Mouse (Mus musculus) large intestine, adult 2 months (tissue): ENCODE measurements at regions not wholly inside any gene's neighbourhood (a gene's known extent, or its start where the extent isn't known, plus 50 kb on each side); places are given as distances from the start of the nearest gene placed in this dataset.

Source experiments
- DNase-seq: peaks from one replicate; pipeline ENCODE4 v3.0.0-alpha.2; 2012; ENCODE audit warnings: low read depth, low spot score
- WGBS: fragments of 180-500 bp; shearing (Covaris S2); methylation state at CpG from one replicate; pipeline ENCODE4 v1.1.7; 2018; 5-methylcytosine and 5-hydroxymethylcytosine counted together

GRCm38 (mm10) chr4:150730061-150730812, 78.3 kb upstream of the Slc45a1 start:
- no peak for DNase-seq
- WGBS: 15% methylated on average over 12 of the region's 12 CpGs

GRCm38 (mm10) chr4:150726539-150726938, 74.6 kb upstream of the Slc45a1 start:
- no peak for DNase-seq
- 67% methylated on average over 4 of the region's 4 CpGs for WGBS

- no peak for DNase-seq
- 77% methylated on average over 3 of the region's 3 CpGs for WGBS
These were observed 74.1 kb upstream of the Slc45a1 start for GRCm38 (mm10) chr4:150726136-150726480.

- DNase-seq: no peak
- 59% methylated on average over 17 of the region's 17 CpGs for WGBS
These were observed 73.6 kb upstream of the Slc45a1 start for GRCm38 (mm10) chr4:150725443-150726135.

GRCm38 (mm10) chr4:150724823-150725222, 72.8 kb upstream of the Slc45a1 start:
- no peak for DNase-seq
- WGBS: 21% methylated on average over 11 of the region's 11 CpGs

DNA sequence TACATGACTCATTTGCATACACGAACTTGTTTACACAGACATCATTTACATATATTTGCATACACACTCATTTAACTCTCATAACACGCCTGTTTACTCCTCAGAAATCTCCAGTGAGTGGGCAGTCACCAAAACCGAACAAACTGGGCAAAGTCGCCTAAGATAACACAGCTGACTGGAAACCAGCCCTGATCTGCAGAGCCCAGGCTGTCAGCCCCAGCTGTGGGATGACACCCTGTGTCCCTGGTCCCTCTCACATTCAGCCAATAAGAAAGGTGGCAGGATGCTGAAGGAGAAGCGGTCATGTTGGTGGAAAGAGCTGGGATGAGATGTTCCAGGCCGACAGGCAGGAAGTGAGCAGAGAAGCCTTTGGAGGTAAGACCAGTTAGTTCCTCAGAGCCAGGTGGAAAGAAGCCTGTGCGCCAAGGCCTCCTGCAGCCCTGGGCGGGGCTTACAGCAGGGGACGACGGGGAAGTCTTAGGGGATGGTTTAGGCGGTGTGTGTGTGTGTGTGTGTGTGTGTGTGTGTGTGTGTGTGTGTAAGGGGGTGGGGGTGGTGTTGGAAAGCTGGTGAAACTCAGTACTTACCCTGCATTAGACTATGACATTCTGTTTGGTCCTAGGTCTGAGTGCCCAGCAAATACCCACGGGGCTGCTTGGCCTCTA, 69.8 kb upstream of the Slc45a1 start:
- DNase-seq: no peak
- 49% methylated on average over 12 of the region's 12 CpGs for WGBS

DNA sequence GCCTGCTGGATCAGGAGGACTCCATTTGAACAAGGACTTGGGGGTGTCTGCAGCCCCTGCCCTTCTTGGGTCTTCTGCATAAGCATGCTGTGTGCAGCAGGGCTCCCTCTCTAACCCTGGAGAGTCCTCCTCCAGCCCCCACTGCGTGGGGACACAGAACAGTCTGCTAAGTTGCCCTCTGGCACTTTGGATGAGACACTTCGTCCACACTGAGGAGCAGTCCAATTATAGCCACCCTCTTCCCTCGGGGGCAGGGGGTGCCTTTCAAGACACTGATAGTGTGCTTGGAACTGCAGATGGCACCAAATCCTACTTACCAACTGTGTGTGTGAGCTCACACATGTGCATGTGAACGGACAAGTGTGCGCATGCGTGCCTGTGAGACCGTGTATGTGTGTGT, 65.9 kb upstream of the Slc45a1 start:
- no peak for DNase-seq
- WGBS: 84% methylated on average over 7 of the region's 7 CpGs

DNA sequence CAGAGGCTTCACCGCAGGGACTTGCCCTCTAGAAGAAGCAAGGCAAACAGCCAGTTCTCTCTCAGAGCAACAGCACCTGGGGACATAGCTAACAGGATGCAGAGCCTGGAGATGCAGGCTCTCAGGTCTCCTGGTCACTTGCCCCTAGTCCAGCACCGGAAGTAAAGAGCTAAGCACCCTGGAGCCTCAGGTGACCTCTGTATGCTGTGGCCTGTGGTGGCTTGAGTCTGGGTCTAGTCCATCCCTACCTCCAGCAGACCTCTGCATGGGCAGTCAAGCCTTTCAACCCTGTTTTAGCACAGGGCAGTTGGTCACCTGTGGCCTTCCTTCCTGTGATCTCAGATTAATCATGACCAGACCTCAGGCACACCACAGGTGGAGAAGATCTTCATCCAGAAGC, 63.1 kb upstream of the Slc45a1 start:
- DNase-seq: no peak
- WGBS: 90% methylated on average over 2 of the region's 2 CpGs

DNA sequence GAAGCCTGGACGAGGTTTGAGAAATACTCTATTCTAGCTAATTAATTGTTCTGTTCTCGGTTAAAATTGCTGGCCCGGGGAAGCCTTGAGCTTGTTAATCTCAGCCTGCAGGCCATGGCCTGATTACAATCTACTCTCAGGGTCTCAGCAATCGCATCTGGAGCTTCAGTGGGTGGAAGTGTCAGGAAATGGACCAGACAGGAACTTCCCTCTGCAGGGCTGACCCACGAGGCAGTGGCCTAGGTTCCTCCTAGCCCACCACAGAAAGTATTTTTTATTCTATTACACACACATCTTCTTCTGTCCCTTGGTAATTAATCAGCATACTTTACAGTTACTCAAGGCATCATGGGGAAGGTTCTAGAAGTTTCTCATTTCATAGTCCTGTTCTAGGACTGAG, 61.3 kb upstream of the Slc45a1 start:
- 74% methylated on average over 5 of the region's 5 CpGs for WGBS
- DNase-seq: no peak

- no peak for DNase-seq
- 76% methylated on average over 10 of the region's 10 CpGs for WGBS
These were observed 60.9 kb upstream of the Slc45a1 start for GRCm38 (mm10) chr4:150712856-150713255.

GRCm38 (mm10) chr4:150711646-150712045, 59.7 kb upstream of the Slc45a1 start:
- WGBS: 97% methylated on average over 6 of the region's 6 CpGs
- no peak for DNase-seq

- 72% methylated on average over 11 of the region's 11 CpGs for WGBS
- DNase-seq: no peak
These were observed 57.6 kb upstream of the Slc45a1 start for GRCm38 (mm10) chr4:150709391-150710130.

DNA sequence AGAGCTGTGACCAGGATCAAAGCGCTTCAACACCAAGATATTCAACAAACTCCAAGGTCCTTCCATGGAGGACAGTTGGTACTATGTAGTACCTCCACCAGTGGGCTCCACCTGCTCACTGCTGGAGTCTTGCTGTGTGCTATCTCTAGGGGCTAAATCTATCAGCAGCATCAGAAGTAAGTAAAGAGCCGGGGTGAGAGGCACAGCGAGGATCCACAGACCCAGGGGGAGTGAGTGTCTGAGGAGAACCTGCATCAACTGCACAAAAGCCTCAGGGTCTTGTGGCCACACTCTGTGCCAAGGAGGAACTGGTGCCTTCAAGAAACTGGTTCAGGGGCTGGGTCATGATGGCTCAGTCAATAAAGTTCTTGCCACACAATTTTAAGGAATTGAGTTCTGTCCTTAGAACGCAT, 56.6 kb upstream of the Slc45a1 start:
- 93% methylated on average over 4 of the region's 4 CpGs for WGBS
- DNase-seq: no peak

DNA sequence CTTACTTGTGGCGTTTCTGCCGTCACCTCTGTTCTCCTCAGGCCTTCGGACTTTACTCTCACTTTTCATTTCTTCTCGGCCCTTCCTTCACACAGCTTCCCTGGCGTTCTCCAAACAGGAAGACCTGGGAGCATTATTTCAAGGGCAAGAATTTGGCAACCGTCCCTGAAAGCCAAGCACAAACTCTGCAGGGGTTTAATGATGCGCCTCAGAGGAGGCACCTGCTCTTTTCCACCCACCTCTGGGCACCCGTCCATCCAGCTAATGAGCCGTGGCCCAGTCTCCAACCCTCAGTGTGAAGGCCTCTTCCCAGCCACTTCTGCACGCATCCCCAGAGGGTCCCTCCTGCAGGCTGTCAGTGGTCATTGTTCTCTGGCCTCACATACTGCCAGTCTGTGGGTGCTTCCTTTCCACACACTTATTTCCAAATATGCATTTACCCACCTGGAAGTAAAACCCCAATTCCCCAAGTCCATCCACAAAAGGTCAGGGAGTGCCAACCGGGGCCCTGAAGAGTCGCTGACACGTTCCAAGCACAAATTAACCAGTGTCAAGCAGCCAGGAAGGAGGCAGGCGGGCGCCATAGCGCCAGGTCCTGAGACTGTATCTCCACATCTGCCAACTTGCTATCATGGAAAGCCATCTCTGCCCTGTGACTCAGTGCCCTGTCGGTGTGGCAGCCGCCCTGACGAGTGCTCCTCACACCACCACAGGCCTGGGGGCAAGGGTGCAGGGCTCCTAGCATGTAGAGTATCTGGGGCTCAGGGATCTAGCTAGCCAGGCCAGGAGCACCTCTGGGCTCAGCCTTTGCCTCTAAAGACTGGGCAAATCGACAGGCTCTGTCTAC, 56.0 kb upstream of the Slc45a1 start:
- 45% methylated on average over 20 of the region's 20 CpGs for WGBS
- no peak for DNase-seq

DNA sequence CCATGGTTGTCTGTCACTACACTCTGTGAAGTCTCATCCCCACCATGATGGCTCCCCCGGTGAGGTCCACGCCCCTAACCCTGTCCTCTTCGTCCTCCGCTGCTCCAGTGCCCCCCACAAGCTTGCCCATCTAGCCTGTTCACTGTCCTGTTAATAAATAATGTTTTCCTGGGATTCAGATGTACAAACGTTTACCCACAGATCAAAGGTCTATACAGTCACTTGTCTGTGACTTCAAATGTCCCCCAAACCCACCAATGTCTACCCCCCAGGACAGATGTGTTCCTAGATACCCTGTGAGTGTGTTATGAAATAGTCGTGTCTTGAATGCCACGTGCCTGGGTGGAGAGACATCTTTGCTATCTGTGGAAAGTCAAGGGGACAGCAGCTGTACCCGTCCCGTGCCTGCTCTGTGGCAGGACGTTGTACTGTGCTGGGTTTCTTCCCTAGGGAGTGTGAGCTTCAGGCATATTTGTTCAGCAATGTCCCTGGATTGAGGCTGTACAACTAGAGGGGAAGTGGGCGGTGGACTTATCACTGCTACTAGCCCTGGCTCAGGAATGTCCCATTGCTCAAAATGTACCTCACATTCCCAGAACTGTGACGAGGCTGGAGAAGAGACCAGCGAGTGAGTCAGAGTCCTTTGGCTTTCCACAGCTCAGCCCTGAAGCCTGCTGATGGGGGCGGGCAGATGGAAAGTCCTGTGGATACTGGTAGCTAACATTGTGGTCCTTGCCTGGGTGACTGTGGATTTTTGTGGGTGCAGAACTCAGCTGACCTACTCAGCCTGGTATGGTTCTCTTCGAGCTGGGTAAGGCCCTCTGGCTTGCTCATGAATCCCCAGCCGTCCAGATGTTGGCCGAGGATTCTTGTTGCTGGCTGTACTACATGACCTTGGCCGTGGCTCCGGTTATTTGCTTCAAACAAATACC, 55.1 kb upstream of the Slc45a1 start:
- 34% methylated on average over 19 of the region's 19 CpGs for WGBS
- no peak for DNase-seq

DNA sequence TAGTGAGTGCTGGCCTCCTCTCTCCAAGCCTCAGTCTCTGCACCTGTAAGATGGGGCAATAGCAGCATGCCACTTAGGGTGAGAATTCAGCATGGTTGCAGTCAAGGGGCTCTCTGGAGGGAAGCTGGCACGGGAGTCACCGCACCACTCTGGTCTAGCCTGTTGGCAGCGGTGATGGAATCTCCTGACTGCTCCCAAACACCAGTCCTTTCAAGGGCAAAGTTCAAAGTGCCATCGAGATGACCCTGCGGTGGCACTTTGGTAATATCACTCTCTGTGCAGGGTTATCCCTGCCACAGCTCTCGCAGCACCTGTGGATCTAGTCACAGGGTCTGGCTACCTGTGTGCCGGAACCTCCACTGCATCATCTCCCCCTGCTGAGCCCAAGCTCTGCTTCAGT, 54.3 kb upstream of the Slc45a1 start:
- 72% methylated on average over 7 of the region's 7 CpGs for WGBS

GRCm38 (mm10) chr4:150703266-150703665, 51.3 kb upstream of the Slc45a1 start:
- 94% methylated on average over 5 of the region's 5 CpGs for WGBS
- no peak for DNase-seq

More for the DNA sequence above, 54.3 kb upstream of the Slc45a1 start:
- DNase-seq: no peak
